Mouse (Mus musculus) adrenal gland, adult (tissue): ENCODE measurements around the gene Nacc1.
A peak's percentile ranks its signal among the peaks of the same experiment; 100 is the strongest.
"Not testable (repeated sequence)": the region's sequence is repeated elsewhere in the genome, so short reads cannot be mapped to it uniquely, and the experiment has no call there.

Source experiments
- DNase-seq, 2 experiments: peaks; one replicate each; pipeline ENCODE4 v3.0.0; 2022 to 2023; ENCODE audit warnings: low spot score in 1 of 2; ENCODE audit not compliant: inconsistent age in 2 of 2

Gene Nacc1

GRCm38 (mm10) chr8:84700526-84700925 is 12.9 kb upstream of the Nacc1 start:
- DNase-seq, result no peak

- DNase-seq, result peak; percentile 75 to 84
Observed at GRCm38 (mm10) chr8:84699861-84700322, 12.2 kb upstream of the Nacc1 start.

DNA sequence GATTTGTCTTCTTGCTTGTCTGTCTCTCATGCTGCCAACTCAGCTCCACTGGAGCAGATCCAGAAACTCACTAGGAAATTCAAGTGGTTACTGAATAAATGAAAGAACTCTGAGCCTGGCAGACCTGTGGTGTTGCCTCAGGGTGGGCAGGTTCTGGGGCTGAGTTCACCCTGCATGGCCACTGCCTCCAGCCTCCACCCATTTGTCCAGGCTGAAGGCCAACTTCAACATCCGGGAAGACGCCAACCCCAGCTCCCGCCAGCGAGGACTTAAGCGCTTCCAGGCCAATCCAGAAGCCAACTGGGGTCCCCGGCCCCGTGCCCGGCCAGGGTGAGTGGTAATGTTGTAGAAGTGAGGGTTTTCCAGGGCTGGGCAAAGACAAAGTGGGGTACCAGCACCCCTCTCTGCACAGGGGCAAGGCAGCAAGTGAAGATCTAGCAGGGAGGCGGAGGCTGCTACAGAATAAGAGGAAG is 11.3 kb upstream of the Nacc1 start:
- peak in 1 of 2 experiments; percentile 80 for DNase-seq

DNA sequence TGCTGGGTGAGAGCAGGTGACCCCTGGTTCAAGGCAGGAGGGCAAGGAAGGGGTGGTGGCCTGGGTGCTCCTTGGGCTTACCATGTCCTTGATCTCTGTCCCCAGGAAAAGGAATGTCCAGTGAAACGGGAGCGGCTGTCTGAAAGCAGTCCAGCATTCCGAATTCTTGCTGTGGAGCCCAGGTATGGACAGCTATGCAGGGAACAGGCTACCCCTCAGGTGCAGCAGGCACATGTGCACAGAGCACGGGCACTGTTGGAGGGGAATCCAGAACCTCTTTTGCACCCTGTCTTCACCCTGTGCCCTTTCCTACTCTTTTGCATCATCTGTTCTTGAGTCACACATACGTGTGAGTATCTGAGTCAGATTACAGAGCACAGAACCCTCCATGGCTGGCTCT is 10.6 kb upstream of the Nacc1 start:
- no peak for DNase-seq

- DNase-seq, result no peak
Observed at GRCm38 (mm10) chr8:84697166-84698130, 9.8 kb upstream of the Nacc1 start.

DNA sequence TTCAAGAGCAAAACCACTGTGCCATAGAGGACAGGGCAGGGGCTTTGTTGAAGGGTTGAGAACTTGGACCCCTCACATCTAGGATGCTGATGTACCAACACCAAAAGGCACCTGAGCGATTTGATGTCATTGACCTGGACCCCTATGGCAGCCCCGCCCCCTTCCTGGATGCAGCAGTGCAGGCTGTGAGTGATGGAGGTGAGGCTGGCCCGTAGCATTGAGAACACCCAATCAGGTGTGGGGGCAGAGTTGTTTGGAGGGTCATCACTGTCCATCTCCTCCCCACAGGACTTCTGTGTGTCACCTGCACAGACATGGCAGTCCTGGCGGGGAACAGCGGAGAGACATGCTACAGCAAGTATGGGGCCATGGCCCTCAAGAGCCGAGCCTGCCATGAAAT is 7.5 kb upstream of the Nacc1 start:
- DNase-seq, result no peak

- no peak for DNase-seq
Observed at GRCm38 (mm10) chr8:84693332-84693731, 5.7 kb upstream of the Nacc1 start.

GRCm38 (mm10) chr8:84689091-84689915 is 1.6 kb upstream of the Nacc1 start:
- peak; percentile 91 to 97 for DNase-seq

DNA sequence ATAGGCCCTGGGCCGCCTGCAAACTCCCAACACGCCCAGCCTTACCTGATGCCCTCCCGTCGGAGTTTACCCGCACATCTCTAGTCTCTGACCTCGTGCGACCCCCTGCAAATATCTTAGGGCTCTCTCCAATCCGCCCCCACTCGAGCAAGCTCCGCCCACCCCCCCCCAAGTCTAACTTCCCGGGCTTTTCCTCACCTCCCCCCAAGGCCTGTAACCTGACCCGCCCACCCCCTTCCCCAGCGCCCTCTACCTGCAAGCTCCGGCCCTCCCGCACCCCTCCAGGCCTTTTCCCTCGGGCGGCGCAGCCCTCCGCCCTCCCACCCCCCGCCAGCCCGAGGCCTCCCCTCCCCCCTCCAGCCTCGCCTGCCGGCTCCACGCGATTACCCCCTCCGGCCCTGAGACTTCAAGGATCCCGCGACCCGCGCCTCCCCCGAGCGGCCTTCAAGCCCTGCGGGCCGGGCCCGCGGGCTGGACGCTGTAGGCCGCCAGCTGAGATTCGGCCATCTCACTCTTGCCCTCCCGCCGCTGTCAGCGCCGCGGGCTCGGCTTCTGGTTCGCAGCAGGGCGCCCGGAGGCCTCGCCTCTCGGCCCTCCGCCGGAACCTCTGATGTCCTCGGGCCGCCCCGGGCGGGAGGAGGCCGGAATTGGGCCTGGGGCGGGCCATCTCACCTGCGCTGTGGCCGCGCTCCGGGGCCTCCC is 508 bp downstream of the Nacc1 start:
- peak in 1 of 2 experiments; percentile 28 for DNase-seq

- DNase-seq, result peak; percentile 50 to 77
Observed at GRCm38 (mm10) chr8:84686191-84687002, 1.3 kb downstream of the Nacc1 start, which contains the start of gene Trmt1. Gene Trmt1, plus strand, starts transcription at chr8:84686307.

- DNase-seq, result peak in 1 of 2 experiments; percentile 6
Observed at GRCm38 (mm10) chr8:84684537-84684936, 3.1 kb downstream of the Nacc1 start.

DNA sequence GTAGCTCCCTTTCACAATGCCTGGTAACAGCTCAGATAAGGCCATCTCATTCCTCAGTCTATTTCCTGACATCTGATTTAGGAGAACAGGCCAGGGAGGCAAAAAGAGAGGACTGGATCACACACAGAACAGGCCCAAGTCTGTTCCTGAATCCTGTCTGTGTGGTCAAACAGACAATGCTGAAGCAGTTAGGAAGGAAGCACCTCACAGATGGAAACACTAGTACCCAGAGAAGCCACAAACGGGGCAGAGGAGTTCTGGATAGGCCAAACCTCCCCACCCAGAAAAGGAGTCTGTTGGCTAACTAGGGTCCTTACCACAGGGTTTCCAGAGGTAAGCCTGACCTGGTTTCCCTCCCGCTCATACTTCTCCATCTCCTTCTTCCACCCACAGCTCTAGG is 5.4 kb downstream of the Nacc1 start:
- peak in 1 of 2 experiments; percentile 57 for DNase-seq

DNA sequence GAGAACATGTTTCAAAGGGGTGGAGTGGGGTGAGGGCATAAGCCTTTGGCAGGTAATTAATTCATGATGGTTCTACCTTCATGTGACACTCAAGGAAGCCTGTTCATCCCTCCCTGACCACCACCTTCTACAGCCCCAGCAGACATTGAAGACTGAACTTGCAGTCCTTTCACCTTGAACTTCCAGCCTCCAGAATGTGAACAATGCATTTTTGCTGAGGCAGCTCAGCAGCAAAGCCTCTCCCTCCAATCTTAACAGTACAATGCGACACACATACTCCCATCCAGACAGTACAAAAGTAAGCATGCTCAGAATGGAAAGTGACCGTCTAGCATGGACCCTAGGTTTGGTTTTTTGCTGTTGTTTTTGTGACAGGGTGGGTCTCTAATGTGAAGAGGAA is 6.2 kb downstream of the Nacc1 start:
- peak in 1 of 2 experiments; percentile 9 for DNase-seq

- no peak for DNase-seq
Observed at GRCm38 (mm10) chr8:84677305-84677704, 10.4 kb downstream of the Nacc1 start.

- DNase-seq, result not testable (repeated sequence)
Observed at GRCm38 (mm10) chr8:84670295-84671006, 17.2 kb downstream of the Nacc1 start.

- no peak for DNase-seq
Observed at GRCm38 (mm10) chr8:84668731-84669485, 18.8 kb downstream of the Nacc1 start.

- no peak for DNase-seq
Observed at GRCm38 (mm10) chr8:84668081-84668480, 19.6 kb downstream of the Nacc1 start.

DNA sequence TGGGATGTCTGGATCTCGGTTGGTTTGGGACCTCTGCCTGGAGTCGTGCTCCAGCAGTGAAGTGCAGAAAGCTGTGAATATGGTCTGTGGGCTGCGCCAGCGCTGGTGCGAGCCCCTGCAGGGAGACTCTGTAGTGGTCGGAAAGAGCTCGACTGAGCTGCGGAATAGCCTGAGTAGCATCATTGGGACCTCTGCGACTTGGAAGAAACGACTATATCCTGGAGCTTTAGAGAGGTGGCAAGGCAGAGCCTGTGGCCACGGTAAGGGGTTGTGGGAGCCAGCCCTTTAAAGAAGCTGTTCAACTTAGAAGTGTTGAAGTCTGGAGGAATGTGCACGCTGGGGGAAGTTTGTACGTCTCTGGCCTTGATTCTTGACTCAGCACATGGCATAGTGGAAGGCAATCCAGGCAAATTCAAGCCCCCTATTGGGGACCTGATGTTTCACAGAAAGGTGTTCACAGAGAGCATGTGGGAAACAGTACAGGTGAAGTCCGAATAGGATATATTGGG is 22.2 kb downstream of the Nacc1 start:
- DNase-seq, result no peak
